Mouse (Mus musculus) forebrain, embryonic 11.5 days (tissue): ENCODE measurements at regions not wholly inside any gene's neighbourhood (a gene's known extent, or its start where the extent isn't known, plus 50 kb on each side); places are given as distances from the start of the nearest gene placed in this dataset.

Experiments used
- ATAC-seq: fragments of 200-750 bp; cut with Nextera tagmentation; replicated peaks from 2 replicates; pipeline ENCODE4 v1.8.0; 2017; ENCODE audit warnings: moderate TSS enrichment; ENCODE audit not compliant: low FRiP score
- DNase-seq: peaks from one replicate; pipeline ENCODE4 v3.0.0-alpha.2; 2017; ENCODE audit warnings: low spot score
- H3K27ac ChIP-seq: fragments of 300-500 bp; sonication (generic); 2 replicates; pipeline ENCODE4 v1.5.1; 2014; ENCODE audit warnings: low read depth, low read length
- H3K27me3 ChIP-seq: fragments of 300-500 bp; sonication (generic); 2 replicates; pipeline ENCODE4 v1.6.1; 2014; ENCODE audit warnings: mild to moderate bottlenecking, low read length, mixed read lengths; ENCODE audit not compliant: control insufficient read depth, insufficient read depth
- H3K36me3 ChIP-seq: fragments of 300-500 bp; sonication (generic); 2 replicates; pipeline ENCODE4 v1.6.1; 2014; ENCODE audit warnings: mild to moderate bottlenecking, low read length, moderate library complexity, mixed read lengths; ENCODE audit not compliant: control insufficient read depth, insufficient read depth
- H3K4me1 ChIP-seq: fragments of 300-500 bp; sonication (generic); replicated peaks from 2 replicates; pipeline ENCODE4 v1.6.1; 2014; ENCODE audit warnings: low read length, mixed read lengths; ENCODE audit not compliant: control insufficient read depth, insufficient read depth
- H3K4me2 ChIP-seq: fragments of 300-500 bp; sonication (generic); 2 replicates; pipeline ENCODE4 v1.6.1; 2014; ENCODE audit warnings: low read depth, mild to moderate bottlenecking, low read length, moderate library complexity, mixed read lengths; ENCODE audit not compliant: severe bottlenecking
- H3K4me3 ChIP-seq: fragments of 300-500 bp; sonication (generic); 2 replicates; pipeline ENCODE4 v1.5.1; 2014; ENCODE audit warnings: low read depth, low read length
- H3K9ac ChIP-seq: fragments of 300-500 bp; sonication (generic); 2 replicates; pipeline ENCODE4 v1.6.1; 2014; ENCODE audit warnings: low read length
- H3K9me3 ChIP-seq: fragments of 300-500 bp; sonication (generic); 2 replicates; pipeline ENCODE4 v1.6.1; 2016; ENCODE audit warnings: low read length, mixed read lengths; ENCODE audit not compliant: control insufficient read depth
- WGBS: fragments of 180-500 bp; shearing (Covaris S2); extraction: QIAGEN DNeasy Blood & Tissue Kit; methylation state at CpG from one replicate; pipeline ENCODE4 v1.1.7; 2014; 5-methylcytosine and 5-hydroxymethylcytosine counted together

DNA sequence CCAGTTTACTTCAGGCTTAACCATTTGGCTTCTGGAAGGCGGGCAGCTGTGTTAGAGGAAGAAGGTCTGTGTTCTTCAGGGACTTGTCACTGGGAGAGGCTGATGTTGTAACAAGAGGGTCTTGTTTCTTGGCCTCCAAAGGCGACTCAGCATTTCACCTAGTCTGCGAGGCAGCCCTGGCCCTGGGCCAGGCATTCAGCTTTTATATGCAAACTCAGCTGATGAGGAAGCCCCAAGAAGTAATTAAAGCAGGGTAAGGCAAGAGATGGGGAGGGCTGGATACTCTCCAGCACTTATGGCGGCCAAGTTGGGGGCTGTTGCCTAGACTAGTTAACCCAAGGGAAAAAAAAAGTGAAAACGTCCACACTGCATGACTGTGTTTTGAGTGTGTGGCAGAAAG lies 162.4 kb upstream of the Ap5m1 start:
- H3K4me2 ChIP-seq, result no peak overlapping the region
- ATAC-seq (peak; percentile 67), DNase-seq (peak; percentile 62)
- H3K27me3 ChIP-seq, result no peaks in the 10 kb centered on the region
- 34% methylated on average over 5 of the region's 5 CpGs for WGBS
- H3K27ac ChIP-seq, result no peak overlapping the region
- no peak overlapping the region for H3K9ac ChIP-seq
- H3K4me3 ChIP-seq, result no peak overlapping the region
- no peaks in the 10 kb centered on the region for H3K36me3 ChIP-seq
- H3K4me1 ChIP-seq, result 0 out of 2 replicates have a peak, but pooled peaks cover 4% of the 10 kb centered on the region
- no peaks in the 10 kb centered on the region for H3K9me3 ChIP-seq

DNA sequence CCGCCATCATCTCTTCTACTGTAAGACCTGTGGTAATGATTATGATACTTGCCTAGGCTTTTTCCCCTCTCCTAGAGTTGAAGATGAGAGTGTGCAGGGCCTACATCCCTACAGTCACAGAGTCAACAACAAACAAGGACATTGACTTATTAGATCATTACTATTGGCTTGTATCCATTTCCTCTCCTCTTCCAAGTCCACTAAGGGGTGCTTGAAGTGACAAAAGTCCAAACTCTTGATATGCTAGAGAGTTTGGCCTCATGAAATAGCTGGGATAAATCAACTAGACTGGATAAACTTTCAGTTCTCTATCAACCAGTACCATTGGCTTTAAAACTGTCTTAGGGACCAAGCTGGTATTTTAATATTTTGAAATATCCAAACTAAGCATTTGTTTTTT lies 165.7 kb upstream of the Ap5m1 start:
- WGBS, result 91% methylated on average over 1 of the region's 1 CpGs
- H3K27me3 ChIP-seq, result no peaks in the 10 kb centered on the region
- no peaks in the 10 kb centered on the region; the same call in 1 of the 2 replicates for H3K9me3 ChIP-seq
- no peak overlapping the region for H3K9ac ChIP-seq
- DNase-seq, result no peak
- no peak overlapping the region for H3K27ac ChIP-seq
- H3K4me2 ChIP-seq, result no peak overlapping the region
- no peak overlapping the region for H3K4me3 ChIP-seq
- ATAC-seq, result no peak
- no peaks in the 10 kb centered on the region for H3K4me1 ChIP-seq
- no peaks in the 10 kb centered on the region for H3K36me3 ChIP-seq

DNA sequence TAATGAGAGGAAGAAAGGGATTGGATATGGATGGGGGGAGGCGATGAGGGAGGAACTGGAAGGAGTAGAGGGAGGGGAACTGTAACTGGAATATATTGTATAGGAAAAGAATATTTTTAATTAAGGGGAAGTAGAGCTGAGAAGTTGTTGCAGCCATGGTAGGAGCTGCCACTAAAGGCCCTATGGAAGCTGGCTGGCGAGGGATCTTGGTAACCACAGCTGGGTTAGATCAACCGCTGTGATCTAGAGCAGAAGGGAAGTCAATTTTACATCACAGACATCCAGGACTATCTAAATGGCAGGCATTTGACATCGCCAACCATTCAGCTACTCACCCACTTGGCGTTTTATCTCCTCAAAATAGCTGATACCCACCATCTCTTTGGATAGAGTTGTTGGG lies 168.8 kb upstream of the Ap5m1 start:
- Histone ChIP-seq H3K27me3 (peaks cover 8% of the 10 kb centered on the region), H3K4me1 (no peaks in the 10 kb centered on the region), H3K9me3 (no peaks in the 10 kb centered on the region; the same call in 1 of the 2 replicates), H3K4me2 (no peak overlapping the region), H3K27ac (no peak overlapping the region), H3K4me3 (no peak overlapping the region), H3K36me3 (no peaks in the 10 kb centered on the region), H3K9ac (no peak overlapping the region)
- WGBS, result 93% methylated on average over 5 of the region's 5 CpGs
- ATAC-seq, result no peak
- no peak for DNase-seq

DNA sequence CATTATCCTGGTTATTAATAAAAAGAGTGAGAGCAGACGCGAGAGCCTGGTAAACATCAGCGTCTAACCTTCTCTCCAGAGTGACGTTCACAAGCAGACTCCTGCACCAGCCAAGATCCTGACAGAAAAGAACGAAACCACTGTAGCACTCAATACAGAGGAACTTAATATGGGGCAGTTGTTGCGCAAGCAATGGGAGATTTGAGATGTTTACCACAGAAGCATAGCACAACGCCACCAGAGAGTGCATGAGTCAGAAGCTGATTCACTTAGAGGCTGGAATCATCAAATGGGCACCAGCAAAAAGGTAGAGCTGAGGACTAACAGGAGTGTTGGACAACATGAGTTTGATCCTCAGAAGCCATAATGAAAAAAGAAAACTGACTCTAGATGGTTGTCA lies 169.7 kb upstream of the Ap5m1 start:
- no peak for ATAC-seq
- DNase-seq, result no peak
- Histone ChIP-seq H3K9ac (no peak overlapping the region), H3K27ac (no peak overlapping the region), H3K4me1 (no peaks in the 10 kb centered on the region), H3K4me3 (no peak overlapping the region), H3K9me3 (no peaks in the 10 kb centered on the region; the same call in 1 of the 2 replicates), H3K27me3 (peaks cover 8% of the 10 kb centered on the region), H3K4me2 (no peak overlapping the region), H3K36me3 (no peaks in the 10 kb centered on the region)
- 94% methylated on average over 7 of the region's 7 CpGs for WGBS

DNA sequence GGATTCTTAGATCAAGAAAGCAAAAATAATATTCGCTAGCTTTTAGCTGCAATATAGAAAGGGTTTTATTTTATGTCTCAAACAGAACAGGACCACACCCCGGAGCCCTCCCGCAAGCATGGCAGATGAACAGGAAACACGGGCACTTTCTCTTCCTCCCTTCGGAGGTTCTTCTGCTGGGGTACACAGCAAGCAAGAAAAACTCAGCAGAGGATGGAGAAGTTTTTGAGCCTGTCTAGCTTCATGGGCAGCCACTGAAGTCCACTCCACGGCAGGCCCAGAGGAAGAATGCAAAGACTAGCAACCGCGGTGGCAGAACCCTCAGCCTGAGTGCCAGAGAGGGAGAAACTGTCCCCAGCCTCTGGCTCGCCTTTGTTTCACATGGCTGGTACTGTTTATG lies 174.7 kb upstream of the Ap5m1 start:
- 72% methylated on average over 9 of the region's 9 CpGs for WGBS
- Histone ChIP-seq H3K4me1 (peaks cover 1% of the 10 kb centered on the region; the same call in 1 of the 2 replicates), H3K27ac (no peak overlapping the region), H3K27me3 (peaks cover 9% of the 10 kb centered on the region), H3K4me2 (no peak overlapping the region), H3K36me3 (no peaks in the 10 kb centered on the region), H3K9ac (no peak overlapping the region), H3K9me3 (no peaks in the 10 kb centered on the region), H3K4me3 (no peak overlapping the region)
- ATAC-seq (no peak), DNase-seq (no peak)

DNA sequence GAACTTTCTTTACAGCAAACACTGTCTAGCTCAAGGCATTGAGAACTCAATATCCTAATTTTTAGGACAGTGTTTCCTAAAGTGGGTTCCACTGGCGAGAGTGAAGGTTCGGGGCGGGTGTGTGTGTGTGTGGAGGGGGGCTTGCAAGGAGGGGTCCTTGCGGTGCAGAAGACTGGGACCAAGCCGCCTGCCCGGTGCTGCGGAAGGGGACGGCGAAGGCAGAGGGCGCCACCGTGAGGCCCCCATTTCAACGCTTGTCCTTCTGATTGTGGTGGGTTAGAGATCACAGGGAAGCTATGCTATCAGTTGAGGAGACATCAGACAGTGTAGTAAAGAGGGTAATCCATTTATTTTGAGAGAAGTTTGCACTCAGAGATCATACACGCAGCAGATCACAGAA lies 176.9 kb upstream of the Ap5m1 start:
- no peak overlapping the region for H3K27ac ChIP-seq
- WGBS, result 3% methylated on average over 13 of the region's 13 CpGs
- no peaks in the 10 kb centered on the region for H3K36me3 ChIP-seq
- no peaks in the 10 kb centered on the region for H3K9me3 ChIP-seq
- H3K4me2 ChIP-seq, result peak overlapping the region; percentile 37; the same call in 1 of the 2 replicates
- no peak overlapping the region for H3K9ac ChIP-seq
- ATAC-seq (peak; percentile 79; the same call in 1 of the 2 replicates), DNase-seq (peak; percentile 72)
- H3K27me3 ChIP-seq, result peaks cover 2% of the 10 kb centered on the region; the same call in 1 of the 2 replicates
- no peak overlapping the region for H3K4me3 ChIP-seq
- peaks cover 1% of the 10 kb centered on the region; the same call in 1 of the 2 replicates for H3K4me1 ChIP-seq

DNA sequence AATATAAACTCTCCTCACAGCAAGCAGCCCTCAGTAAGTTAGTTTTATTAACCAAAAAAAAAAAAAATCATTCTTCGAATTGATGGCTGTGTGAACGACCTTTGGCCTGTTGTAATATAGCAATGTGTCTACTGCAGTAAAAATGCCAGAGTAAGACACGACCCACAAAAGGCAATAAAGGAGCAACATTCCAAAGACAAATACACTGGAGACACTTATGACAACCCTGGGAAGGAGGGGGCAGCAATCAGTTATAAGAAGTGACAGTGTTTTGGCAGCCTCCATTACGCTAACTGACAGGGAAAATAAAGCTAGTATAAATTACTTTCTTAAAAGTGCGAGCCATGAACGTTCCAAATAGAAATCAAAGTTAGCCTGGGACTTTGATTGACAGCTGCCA lies 185.9 kb upstream of the Ap5m1 start:
- 30% methylated on average over 6 of the region's 6 CpGs for WGBS
- no peak overlapping the region for H3K4me2 ChIP-seq
- DNase-seq (no peak), ATAC-seq (no peak)
- H3K27me3 ChIP-seq, result peaks cover 5% of the 10 kb centered on the region
- H3K27ac ChIP-seq, result no peak overlapping the region
- peaks cover 3% of the 10 kb centered on the region; the same call in 1 of the 2 replicates for H3K4me1 ChIP-seq
- no peak overlapping the region for H3K9ac ChIP-seq
- no peak overlapping the region for H3K4me3 ChIP-seq
- no peaks in the 10 kb centered on the region for H3K9me3 ChIP-seq
- H3K36me3 ChIP-seq, result no peaks in the 10 kb centered on the region

DNA sequence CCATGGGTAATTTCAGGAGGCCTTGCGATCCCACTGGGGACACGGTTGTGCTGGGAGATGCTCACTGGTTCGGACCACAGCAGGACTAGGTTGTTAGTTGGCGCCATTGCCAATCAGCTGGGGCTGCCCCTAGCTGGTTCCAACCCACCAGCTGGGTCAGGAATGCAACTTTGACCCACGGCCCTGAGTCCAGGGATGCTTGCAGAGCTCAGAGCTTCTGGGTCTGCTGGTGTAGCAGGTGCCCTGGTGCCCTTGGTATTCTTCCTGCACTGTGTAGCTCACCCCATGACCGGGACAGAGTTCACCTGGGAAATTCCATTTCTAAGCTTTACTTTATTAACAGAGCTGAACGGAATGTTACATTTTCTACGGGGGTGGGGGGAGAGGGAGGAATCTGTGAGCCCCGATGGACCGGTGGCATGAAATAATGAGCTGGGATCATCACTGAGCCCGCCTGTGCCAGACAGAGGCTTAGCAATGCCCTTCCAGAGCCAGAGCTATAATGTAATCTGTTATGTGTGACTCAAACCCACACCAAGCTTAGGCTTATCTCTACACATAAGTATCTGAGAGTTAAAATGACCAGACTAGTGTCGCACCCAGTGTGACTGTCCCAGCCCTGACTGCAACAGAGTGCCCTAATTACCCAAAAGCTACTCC lies 187.8 kb upstream of the Ap5m1 start:
- Histone ChIP-seq H3K4me2 (no peak overlapping the region), H3K4me3 (no peak overlapping the region), H3K36me3 (no peaks in the 10 kb centered on the region), H3K27me3 (peaks cover 3% of the 10 kb centered on the region; the same call in 1 of the 2 replicates), H3K27ac (no peak overlapping the region), H3K9ac (no peak overlapping the region), H3K9me3 (no peaks in the 10 kb centered on the region), H3K4me1 (peaks cover 3% of the 10 kb centered on the region; the same call in 1 of the 2 replicates)
- DNase-seq (no peak), ATAC-seq (no peak)
- 85% methylated on average over 12 of the region's 12 CpGs for WGBS

DNA sequence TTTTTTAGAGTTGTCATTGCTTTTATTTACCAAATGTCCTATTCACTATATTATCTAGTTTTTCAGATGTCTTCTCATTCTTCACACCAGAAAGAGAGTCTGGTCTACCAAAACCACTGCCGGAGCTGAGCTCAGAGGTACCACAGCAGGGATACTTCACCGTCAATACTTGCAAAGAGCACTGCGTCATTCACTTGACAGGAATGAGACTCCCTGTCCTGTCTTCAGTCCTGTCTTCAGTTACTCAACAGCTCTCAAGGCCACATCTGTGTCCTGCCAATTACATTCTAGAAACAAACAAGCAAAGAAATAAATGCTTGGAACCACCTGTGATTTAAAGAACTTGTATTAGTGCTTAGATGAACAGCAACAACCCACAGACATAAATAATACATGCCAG lies 194.6 kb upstream of the Ap5m1 start:
- H3K4me1 ChIP-seq, result no peaks in the 10 kb centered on the region
- H3K4me3 ChIP-seq, result no peak overlapping the region
- no peaks in the 10 kb centered on the region for H3K9me3 ChIP-seq
- no peaks in the 10 kb centered on the region for H3K36me3 ChIP-seq
- ATAC-seq, result no peak
- no peak overlapping the region for H3K9ac ChIP-seq
- no peak for DNase-seq
- no peak overlapping the region for H3K27ac ChIP-seq
- H3K4me2 ChIP-seq, result no peak overlapping the region
- H3K27me3 ChIP-seq, result no peaks in the 10 kb centered on the region
- WGBS, result 89% methylated on average over 3 of the region's 3 CpGs
